Mouse (Mus musculus) spleen, adult 2 months (tissue): ENCODE results near the gene Ewsr1.

Experiments
- CTCF ChIP-seq: fragments of 200-500 bp; IDR thresholded peaks from 2 replicates; pipeline ENCODE4 v1.5.1; 2011; ENCODE audit warnings: mild to moderate bottlenecking, inconsistent platforms; ENCODE audit not compliant: insufficient read depth, insufficient read length, insufficient replicate concordance; ENCODE audit errors: extremely low read depth
- POLR2A ChIP-seq: fragments of 200-500 bp; IDR thresholded peaks from 2 replicates; pipeline ENCODE4 v1.6.1; 2011; ENCODE audit warnings: low read depth, low read length, inconsistent platforms

DNA sequence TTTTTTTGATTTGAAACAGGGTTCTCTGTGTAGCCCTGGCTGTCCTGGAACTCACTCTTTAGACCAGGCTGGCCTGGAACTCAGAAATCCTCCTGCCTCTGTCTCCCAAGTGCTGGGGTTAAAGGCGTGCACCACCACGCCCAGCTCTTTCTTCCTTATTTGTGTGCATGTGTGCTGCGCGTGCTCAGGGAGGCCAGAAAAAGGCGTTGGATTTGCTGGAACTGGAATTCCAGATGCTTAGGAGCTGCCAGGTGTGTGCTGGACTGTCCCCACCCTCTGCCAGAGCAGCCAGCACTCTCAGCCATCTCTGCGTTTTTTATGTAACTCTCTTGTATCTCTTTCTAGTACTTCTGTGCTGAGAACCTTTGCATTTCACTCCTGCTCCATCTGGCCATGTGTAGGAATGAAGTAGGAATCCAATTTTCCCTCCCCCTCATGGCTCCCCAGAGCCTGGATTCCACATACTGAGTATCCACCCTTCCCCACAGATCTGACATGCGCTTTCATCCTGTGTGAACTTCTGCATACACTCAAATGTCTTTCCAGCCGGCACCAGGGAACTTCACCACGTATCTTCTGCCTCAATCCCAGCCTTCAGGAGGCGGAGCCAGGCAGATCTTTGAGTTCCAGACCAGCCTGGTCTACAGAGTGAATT is 46.7 kb downstream of the Ewsr1 start:
- no peak for TF ChIP-seq CTCF
- TF ChIP-seq POLR2A, result no peak
